Mouse (Mus musculus) MEL (cell line): Measurements from ENCODE around the gene Filip1l.

Source experiments
- BHLHE40 ChIP-seq: IDR thresholded peaks from 2 replicates; pipeline ENCODE4 v1.6.1; 2012; ENCODE audit warnings: low read depth, mild to moderate bottlenecking, inconsistent platforms, low read length, improper control_type of control experiment, borderline replicate concordance
- CTCF ChIP-seq, 3 experiments: IDR thresholded peaks in 2 of 3; conservative IDR thresholded peaks in 1 of 3; 2 replicates each; pipeline ENCODE4 v1.5.1; 2011 to 2012; ENCODE audit warnings: low read length in 3 of 3, low read depth in 2 of 3, mild to moderate bottlenecking in 2 of 3, improper control_type of control experiment in 1 of 3, inconsistent platforms in 1 of 3, mixed read lengths in 1 of 3, moderate library complexity in 1 of 3; ENCODE audit not compliant: control insufficient read depth in 1 of 3, insufficient read depth in 1 of 3, poor library complexity in 1 of 3, severe bottlenecking in 1 of 3
- EP300 ChIP-seq, 2 experiments: IDR thresholded peaks; 2 replicates each; pipeline ENCODE4 v1.6.1; 2011; ENCODE audit warnings: improper control_type of control experiment in 2 of 2, low read length in 2 of 2, low read depth in 1 of 2, mild to moderate bottlenecking in 1 of 2
- GATA1 ChIP-seq: IDR thresholded peaks from 2 replicates; pipeline ENCODE4 v1.6.1; 2011; ENCODE audit warnings: low read depth, low read length, improper control_type of control experiment
- JUND ChIP-seq: IDR thresholded peaks from 2 replicates; pipeline ENCODE4 v1.6.1; 2011; ENCODE audit warnings: low read depth, mild to moderate bottlenecking, improper control_type of control experiment, low read length
- MAZ ChIP-seq: IDR thresholded peaks from 2 replicates; pipeline ENCODE4 v1.6.1; 2012; ENCODE audit warnings: low read depth, mild to moderate bottlenecking, inconsistent platforms, low read length, improper control_type of control experiment
- NELFE ChIP-seq: IDR thresholded peaks from 2 replicates; pipeline ENCODE4 v1.6.1; 2011; ENCODE audit warnings: low read depth, low read length, improper control_type of control experiment
- POLR2A ChIP-seq, 2 experiments: IDR thresholded peaks; 2 replicates each; pipeline ENCODE4 v1.6.1; 2011 to 2012; ENCODE audit warnings: low read length in 2 of 2, mild to moderate bottlenecking in 2 of 2, control low read depth in 1 of 2, improper control_type of control experiment in 1 of 2, low read depth in 1 of 2, moderate library complexity in 1 of 2; ENCODE audit not compliant: control insufficient read depth in 1 of 2, insufficient read depth in 1 of 2, poor library complexity in 1 of 2
- RAD21 ChIP-seq: IDR thresholded peaks from 2 replicates; pipeline ENCODE4 v1.6.1; 2011; ENCODE audit warnings: mild to moderate bottlenecking, low read depth, low read length, improper control_type of control experiment

DNA sequence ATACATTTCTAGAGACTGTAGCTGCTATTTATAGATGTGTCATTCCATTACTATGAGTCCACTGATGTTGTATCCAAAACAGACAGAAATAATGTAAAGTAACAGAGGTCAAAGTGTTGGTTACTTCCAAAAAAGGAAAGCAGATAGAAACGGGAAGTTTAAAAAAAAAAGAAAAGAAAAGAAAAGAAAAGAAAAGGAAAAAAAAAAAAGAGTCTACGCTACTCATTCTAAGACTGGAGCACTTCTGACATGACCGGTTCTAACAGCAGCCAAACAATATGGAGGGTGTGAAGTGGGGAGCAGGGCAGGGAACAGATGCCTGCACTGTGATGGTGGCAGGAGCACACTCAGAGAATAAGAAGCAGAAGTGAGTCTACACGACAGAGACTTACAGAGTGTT, 175.6 kb downstream of the Filip1l start:
- no peak for TF ChIP-seq BHLHE40
- TF ChIP-seq JUND, result no peak
- no peak for TF ChIP-seq GATA1
- no peak for TF ChIP-seq MAZ
- no peak for TF ChIP-seq RAD21
- no peak for TF ChIP-seq CTCF (IDR thresholded peaks at IDR 0.05 in 2 of 3, conservative IDR thresholded peaks at IDR 0.05 in 1 of 3; ENCODE audit: control insufficient read depth in 1 of 3, insufficient read depth in 1 of 3, low read depth in 2 of 3, low read length in 3 of 3, poor library complexity in 1 of 3, severe bottlenecking in 1 of 3)
- TF ChIP-seq POLR2A (IDR thresholded peaks at IDR 0.05; ENCODE audit: control insufficient read depth in 1 of 2, insufficient read depth in 1 of 2, low read depth in 1 of 2, low read length in 2 of 2, poor library complexity in 1 of 2), result no peak
- no peak for TF ChIP-seq NELFE
- TF ChIP-seq EP300 (IDR thresholded peaks at IDR 0.05; ENCODE audit: low read depth in 1 of 2, low read length in 2 of 2), result no peak
